Mouse (Mus musculus): ENCODE results near the gene Lasp1.

DNA sequence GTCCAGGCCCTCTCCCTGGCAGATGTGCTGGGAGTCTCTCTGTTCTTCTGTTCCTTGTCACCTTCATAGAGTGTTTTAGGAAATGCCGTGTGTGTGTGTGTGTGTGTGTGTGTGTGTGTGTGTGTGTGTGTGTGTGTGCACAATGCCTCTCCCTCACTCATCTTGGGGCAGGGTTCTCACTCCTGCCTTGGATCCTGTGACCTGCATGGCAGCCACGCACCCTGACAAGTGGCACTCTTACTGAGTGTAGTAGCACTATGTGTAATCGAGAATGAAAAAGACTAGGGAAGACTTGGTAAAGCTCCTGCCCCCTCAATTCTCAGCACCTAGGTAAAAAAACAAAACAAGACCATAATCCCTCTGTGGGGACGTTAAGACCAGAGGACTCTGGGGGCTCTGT is 20.3 kb downstream of the Lasp1 start:
- TF ChIP-seq CTCF (IDR thresholded peaks at IDR 0.05; ENCODE audit: low read depth, low read length) = no peak
- TF ChIP-seq POLR2A (IDR thresholded peaks at IDR 0.05; ENCODE audit: borderline replicate concordance, low read depth, low read length) = no peak

Measured in bone marrow macrophage, adult 2 months (primary cell).